Mouse (Mus musculus) small intestine, adult 2 months (tissue): ENCODE data around the gene Galnt3.

ENCODE experiments used
- CTCF ChIP-seq: fragments of 200-500 bp; IDR thresholded peaks from 2 replicates; pipeline ENCODE4 v1.5.1; 2012; ENCODE audit warnings: low read depth, mild to moderate bottlenecking, control low read depth, inconsistent platforms, low read length, moderate library complexity, mixed read lengths; ENCODE audit not compliant: insufficient replicate concordance, insufficient read length; ENCODE audit errors: extremely low read depth
- POLR2A ChIP-seq: fragments of 200-500 bp; IDR thresholded peaks from 2 replicates; pipeline ENCODE4 v1.6.1; 2012; ENCODE audit warnings: low read depth, mild to moderate bottlenecking, control low read depth, inconsistent platforms, low read length, moderate library complexity

- no peak for TF ChIP-seq CTCF
- no peak for TF ChIP-seq POLR2A
Observed at GRCm38 (mm10) chr2:66127541-66127940, 2.7 kb upstream of the Galnt3 start.
